Mouse (Mus musculus) kidney, adult 2 months (tissue): ENCODE data around the gene Hoxa1.

Source experiments
- CTCF ChIP-seq: fragments of 200-500 bp; conservative IDR thresholded peaks from 2 replicates; pipeline ENCODE4 v1.5.1; 2011; ENCODE audit warnings: low read depth, mild to moderate bottlenecking, control low read depth, low read length, moderate library complexity, mixed read lengths; ENCODE audit not compliant: insufficient read depth, insufficient read length
- POLR2A ChIP-seq: fragments of 200-500 bp; IDR thresholded peaks from one replicate; pipeline ENCODE4 v1.6.1; 2011; ENCODE audit warnings: low read depth, low read length, control low read depth

GRCm38 (mm10) chr6:52157466-52158275 lies 446 bp downstream of the Hoxa1 start:
- TF ChIP-seq CTCF = no peak
- no peak for TF ChIP-seq POLR2A
